Mouse (Mus musculus): Measurements from ENCODE around the gene Prkch.
A peak's percentile ranks its signal among the peaks of the same experiment; 100 is the strongest.

Gene Prkch

DNA sequence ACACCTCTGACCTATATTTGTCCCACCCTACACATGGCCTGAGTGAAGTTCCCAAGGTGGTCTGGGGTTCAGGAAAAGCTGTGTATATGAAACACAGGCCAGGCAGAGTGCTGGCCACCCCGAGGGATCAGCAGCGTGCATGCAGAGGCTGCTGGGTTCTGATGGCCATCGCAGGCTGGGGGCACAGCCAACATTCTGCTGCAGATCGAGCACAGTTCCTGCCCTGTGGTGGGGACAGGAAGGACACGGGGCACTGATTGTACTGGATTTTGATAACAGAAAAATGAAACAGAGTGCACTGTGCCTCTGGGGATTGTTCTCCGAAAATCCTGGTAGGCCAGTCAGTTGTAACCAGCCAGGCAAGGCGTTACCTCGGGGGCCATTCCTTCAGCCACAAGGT, 181.6 kb downstream of the Prkch start:
- no peak for DNase-seq

GRCm38 (mm10) chr12:73768788-73769187, 184.2 kb downstream of the Prkch start:
- DNase-seq: no peak

- no peak for DNase-seq
These were observed 184.9 kb downstream of the Prkch start for GRCm38 (mm10) chr12:73769536-73769935.

DNA sequence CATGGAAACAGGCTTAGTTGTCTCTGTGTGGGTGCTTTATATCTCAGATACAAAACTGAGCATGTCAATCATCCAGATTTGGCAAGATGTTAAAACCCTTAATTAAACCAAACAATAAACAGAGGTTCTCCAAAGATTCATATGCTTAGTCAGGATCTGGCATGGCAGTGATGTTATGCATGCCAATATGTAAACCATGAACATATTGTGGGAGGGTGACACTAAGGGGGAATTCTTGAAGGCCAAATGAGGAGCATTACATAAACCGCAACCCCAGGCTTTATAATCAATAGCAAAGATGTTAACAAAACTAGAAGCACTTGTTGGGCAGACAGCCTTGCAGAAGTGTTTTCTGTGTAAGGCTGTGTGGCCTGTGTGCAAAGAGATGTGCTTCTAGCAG, 186.2 kb downstream of the Prkch start:
- no peak for DNase-seq

GRCm38 (mm10) chr12:73774793-73775385, 190.3 kb downstream of the Prkch start:
- DNase-seq: no peak

- DNase-seq: no peak
These were observed 191.9 kb downstream of the Prkch start for GRCm38 (mm10) chr12:73776401-73776945.

DNA sequence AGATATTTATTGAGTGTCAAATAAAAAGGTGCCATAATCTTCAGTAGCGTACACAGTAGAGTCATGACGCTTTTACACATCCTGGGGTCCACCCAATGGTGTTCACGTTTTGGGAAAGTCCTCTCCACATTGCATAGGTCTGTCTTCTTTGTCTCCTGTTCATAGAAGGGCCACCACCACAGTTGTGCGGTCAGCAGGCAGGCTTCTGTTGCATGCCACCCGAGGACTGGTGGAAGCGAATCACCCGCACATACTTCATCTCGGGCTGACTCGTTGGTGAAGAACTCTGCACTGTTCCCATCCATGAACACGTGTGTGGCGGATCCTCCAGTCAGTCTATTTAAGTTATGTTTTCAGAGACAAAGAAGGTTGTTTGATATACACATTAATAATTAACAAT, 193.1 kb downstream of the Prkch start:
- DNase-seq: no peak

- no peak for DNase-seq
These were observed 195.0 kb downstream of the Prkch start for GRCm38 (mm10) chr12:73779332-73780231.

DNA sequence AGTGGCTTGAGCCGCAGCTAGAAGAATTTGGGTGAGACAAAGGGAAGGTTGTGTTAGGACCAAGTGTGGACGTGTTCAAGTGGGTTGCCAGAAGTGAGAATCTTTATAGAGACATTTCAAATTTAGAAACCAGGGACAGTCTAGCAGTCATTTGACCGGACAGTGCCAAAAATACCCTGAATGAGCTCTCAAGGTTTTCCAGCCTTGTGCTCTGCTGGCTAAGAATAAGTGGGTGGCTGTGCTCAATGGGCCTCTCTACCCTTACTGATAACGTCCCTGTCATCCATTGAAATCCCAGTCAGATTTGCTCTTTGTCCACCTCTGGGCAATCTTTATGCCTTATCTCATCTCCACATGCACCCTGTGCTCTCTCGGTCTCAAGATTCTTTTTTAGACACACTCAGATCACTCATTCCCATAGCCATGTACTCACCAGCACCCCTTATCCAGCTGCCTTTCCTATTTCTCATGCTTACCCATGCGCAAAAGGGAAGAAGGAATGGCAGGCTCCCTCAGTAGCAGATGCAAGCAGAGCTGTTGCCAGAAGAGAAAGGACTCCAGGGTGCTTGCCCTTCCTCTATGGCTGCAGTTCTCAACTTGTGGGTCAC, 196.9 kb downstream of the Prkch start:
- DNase-seq: no peak

GRCm38 (mm10) chr12:73786909-73787308, 202.3 kb downstream of the Prkch start:
- no peak for DNase-seq

DNA sequence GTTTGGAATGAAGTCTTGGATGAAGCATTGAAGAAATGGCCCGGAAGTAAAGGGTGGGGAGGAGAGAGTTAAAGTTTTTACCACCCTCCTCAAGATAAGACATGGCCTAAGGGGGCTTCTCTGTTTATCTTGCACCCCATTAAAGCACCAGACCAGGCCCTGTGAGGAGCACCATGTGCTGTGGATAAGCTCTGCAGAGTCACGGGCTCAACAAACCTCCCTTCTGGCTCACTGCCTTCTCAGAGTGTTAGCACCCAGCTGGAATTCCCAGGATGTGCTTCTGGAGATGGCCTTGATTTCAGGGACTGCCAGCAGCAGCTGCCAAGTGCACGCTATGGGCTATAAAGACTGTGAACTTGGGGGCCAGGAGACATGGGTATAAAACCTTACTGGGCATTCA, 204.3 kb downstream of the Prkch start:
- peak; percentile 49 for DNase-seq

DNA sequence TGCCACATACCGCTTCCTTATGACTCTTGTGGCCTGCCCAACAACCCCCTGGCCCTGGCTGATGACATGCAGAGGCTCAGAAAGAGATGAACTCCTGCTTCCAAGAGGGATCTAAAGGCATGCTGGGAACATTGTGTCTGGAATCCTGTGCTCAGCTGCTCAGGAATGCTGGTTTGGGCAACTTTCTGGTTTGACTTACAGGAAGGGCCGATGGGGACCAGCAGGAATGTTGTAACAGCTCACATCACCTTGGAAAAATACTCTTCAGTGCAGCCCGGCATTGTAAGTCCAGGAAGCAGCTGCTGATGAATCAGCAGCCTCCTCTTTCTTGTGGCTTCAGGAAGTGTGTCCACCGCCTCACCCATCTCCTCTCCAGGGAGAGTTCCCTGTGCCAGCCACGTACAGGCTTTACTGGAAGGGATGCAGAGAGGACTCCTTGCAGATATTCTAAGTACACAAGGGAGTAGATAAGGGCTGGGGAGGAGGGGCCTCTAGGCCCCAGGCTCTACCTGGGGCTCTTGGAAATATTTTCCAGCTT, 206.0 kb downstream of the Prkch start:
- DNase-seq: no peak

GRCm38 (mm10) chr12:73793216-73793615, 208.6 kb downstream of the Prkch start:
- no peak for DNase-seq

DNA sequence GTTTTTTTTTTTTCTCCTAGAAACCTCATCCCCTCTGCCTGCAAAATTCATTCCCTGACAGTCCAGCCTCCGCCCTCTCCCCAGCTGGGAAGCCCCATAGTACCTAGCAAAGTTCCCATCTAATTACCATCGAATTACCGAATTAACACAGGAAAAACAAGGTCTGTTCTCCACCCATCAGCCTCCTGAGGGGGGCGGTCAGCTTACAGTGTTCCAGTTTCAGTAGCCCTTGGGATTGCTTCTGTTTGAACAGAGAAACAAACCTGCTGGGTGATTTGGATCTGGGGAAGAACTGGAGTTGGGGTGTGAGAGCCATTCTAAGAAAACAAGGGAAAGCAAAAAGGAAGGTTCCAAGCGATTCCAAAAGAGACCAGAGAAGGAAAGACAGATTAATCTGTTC, 209.1 kb downstream of the Prkch start:
- DNase-seq: peak; percentile 79

GRCm38 (mm10) chr12:73794151-73794883, 209.7 kb downstream of the Prkch start:
- peak; percentile 90 for DNase-seq

- peak; percentile 82 for DNase-seq
These were observed 215.1 kb downstream of the Prkch start for GRCm38 (mm10) chr12:73799671-73800070.

- no peak for DNase-seq
These were observed 216.3 kb downstream of the Prkch start for GRCm38 (mm10) chr12:73800886-73801285.

DNA sequence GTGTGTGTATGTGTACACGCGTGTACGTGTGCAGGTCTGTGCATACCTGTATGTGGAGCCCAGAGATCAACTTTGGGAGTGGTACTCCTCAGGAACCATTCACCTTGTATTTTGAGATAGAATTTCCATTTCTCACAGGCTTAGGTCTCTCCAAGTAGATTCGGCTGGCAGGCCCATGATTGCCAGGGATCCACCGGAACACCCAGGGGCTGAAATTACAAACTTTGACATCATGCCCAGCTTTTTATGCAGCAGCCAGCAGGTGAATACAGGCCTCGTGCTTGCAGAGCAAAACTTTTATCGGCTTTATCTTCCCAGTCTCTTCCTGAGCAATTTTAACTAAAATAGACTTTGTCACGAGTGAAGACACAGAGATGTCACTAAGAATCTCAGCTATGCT, 217.2 kb downstream of the Prkch start:
- no peak for DNase-seq

DNA sequence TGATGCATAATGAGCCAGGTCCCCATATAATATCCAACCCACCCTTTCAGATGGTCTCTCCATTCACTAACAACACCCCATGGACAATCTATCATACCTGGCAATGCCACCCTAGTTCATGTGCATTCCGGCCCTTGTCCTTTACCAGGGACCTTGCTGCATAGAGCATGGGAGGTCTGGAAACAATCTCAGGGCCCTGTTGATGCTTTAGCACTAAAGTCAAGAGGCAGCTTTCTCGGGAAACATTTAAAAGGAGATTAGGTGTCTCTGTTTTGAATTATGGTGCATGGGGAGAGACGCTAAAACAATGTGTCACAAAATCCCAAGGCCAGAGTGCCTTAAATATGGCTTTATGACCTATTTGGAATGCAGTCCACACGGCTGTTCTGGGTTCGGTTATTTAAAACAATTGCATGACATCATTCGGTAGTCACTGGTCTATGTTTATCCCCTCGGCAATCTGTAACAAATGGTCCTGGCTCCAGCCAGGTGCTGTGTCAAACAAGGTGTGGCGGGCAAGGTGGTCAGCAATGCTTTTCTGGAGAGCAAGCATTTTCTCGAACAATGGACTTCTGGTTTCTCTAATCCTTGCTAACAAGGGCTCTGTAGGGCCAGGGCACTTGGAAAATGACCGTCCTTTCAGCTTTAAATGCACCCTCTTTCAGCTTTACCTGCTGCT, 217.9 kb downstream of the Prkch start:
- no peak for DNase-seq

DNA sequence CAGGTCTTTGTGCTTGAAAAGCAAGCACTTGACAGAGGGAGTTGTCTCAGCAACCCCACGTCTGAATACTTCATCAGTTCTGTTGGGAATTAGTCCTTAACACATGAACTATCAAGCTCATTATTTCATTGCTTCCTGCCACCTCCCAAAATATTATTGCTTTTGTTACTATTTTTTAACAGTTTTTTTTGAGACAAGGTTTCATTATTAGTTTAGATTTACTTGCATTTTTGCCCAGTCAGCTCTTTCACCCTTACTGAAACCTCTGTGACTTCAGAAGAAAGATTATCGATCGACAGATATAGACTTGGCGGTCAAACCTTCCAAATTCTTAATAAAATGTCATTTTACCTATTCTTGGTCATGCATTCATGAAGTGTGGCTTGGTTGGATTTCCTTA, 219.3 kb downstream of the Prkch start:
- DNase-seq: no peak

DNA sequence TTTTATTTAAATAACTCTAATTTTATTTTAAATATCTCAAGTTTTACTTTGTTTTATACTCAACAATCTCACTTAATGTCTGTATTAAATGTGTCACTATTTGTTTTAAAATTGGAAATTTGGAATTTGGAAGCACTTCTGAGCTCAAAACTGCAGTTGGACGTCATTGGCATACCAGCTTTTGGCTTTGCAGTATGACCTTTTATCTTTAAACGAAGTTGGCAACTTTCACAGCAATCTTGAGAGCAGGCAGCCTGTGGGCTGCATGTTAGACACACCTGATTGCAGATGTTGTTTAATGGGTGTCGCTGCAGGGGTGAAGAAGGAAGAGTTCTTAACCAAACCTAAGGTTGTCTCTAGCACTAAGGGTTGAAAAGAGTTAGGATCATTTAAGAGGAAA, 220.9 kb downstream of the Prkch start:
- no peak for DNase-seq

- DNase-seq: peak; percentile 68
These were observed 221.4 kb downstream of the Prkch start for GRCm38 (mm10) chr12:73806003-73806402.
